Mouse (Mus musculus) intestine, embryonic 16.5 days (tissue): ENCODE data around the gene Ksr1. TPM values are rescaled to one million over a fixed set of nuclear protein-coding genes. Genes with fewer than 3 reads are reported as not detected.

ENCODE experiments used
- ATAC-seq: fragments of 200-750 bp; cut with Nextera tagmentation; 2 replicates; pipeline ENCODE4 v1.8.0; 2017; ENCODE audit warnings: moderate TSS enrichment, moderate library complexity
- H3K27ac ChIP-seq: fragments of 300-500 bp; sonication (generic); 2 replicates; pipeline ENCODE4 v1.5.1; 2014; ENCODE audit warnings: mild to moderate bottlenecking, low read length
- H3K27me3 ChIP-seq: fragments of 300-500 bp; sonication (generic); replicated peaks from 2 replicates; pipeline ENCODE4 v1.6.1; 2014; ENCODE audit warnings: low read length, control low read depth, mixed read lengths; ENCODE audit not compliant: control insufficient read depth, insufficient read depth
- H3K36me3 ChIP-seq: fragments of 300-500 bp; sonication (generic); 2 replicates; pipeline ENCODE4 v1.6.1; 2014; ENCODE audit warnings: low read length, control low read depth; ENCODE audit not compliant: control insufficient read depth, insufficient read depth
- H3K4me1 ChIP-seq: fragments of 300-500 bp; sonication (generic); 2 replicates; pipeline ENCODE4 v1.6.1; 2014; ENCODE audit warnings: low read length, control low read depth, mixed read lengths; ENCODE audit not compliant: control insufficient read depth, insufficient read depth
- H3K4me2 ChIP-seq: fragments of 300-500 bp; sonication (generic); 2 replicates; pipeline ENCODE4 v1.6.1; 2014; ENCODE audit warnings: low read depth, low read length, control low read depth
- H3K4me3 ChIP-seq: fragments of 300-500 bp; sonication (generic); 2 replicates; pipeline ENCODE4 v1.5.1; 2014; ENCODE audit warnings: mild to moderate bottlenecking, low read length
- H3K9ac ChIP-seq: fragments of 300-500 bp; sonication (generic); 2 replicates; pipeline ENCODE4 v1.6.1; 2014; ENCODE audit warnings: low read depth, low read length
- H3K9me3 ChIP-seq: fragments of 300-500 bp; sonication (generic); 2 replicates; pipeline ENCODE4 v1.6.1; 2016; ENCODE audit warnings: low read length, control low read depth; ENCODE audit not compliant: control insufficient read depth
- WGBS: fragments of 180-500 bp; shearing (Covaris S2); extraction: QIAGEN DNeasy Blood & Tissue Kit; methylation state at CpG from one replicate; pipeline ENCODE4 v1.1.7; 2014; 5-methylcytosine and 5-hydroxymethylcytosine counted together
- polyA plus RNA-seq: library from polyadenylated mRNA; unstranded; fragments of >200 nt; fragmentation: Nextera tagmentation; extraction: Ambion mirVana; gene quantifications from 2 replicates; pipeline ENCODE4 v1.2.1, GENCODE M21; 2015

Ksr1 gene
- polyA plus RNA-seq, 1 experiment from 2014 or later, result 4.1 TPM

- no peak overlapping the region for H3K4me2 ChIP-seq
- no peaks in the 10 kb centered on the region for H3K9me3 ChIP-seq
- no peak overlapping the region for H3K27ac ChIP-seq
- H3K27me3 ChIP-seq, result no peaks in the 10 kb centered on the region
- H3K4me1 ChIP-seq, result peaks cover 37% of the 10 kb centered on the region
- 0 out of 2 replicates have a peak overlapping the region, but pooled peaks have one; percentile 2 for H3K9ac ChIP-seq
- 56% methylated on average over 6 of the region's 6 CpGs for WGBS
- peak; percentile 21; the same call in 1 of the 2 replicates for ATAC-seq
- H3K4me3 ChIP-seq, result no peak overlapping the region
- no peaks in the 10 kb centered on the region for H3K36me3 ChIP-seq
Measured at GRCm38 (mm10) chr11:79104998-79105397, 41.2 kb downstream of the Ksr1 start.

- H3K27ac ChIP-seq, result no peak overlapping the region
- no peak overlapping the region for H3K4me2 ChIP-seq
- H3K9me3 ChIP-seq, result no peaks in the 10 kb centered on the region
- 69% methylated on average over 6 of the region's 6 CpGs for WGBS
- H3K36me3 ChIP-seq, result no peaks in the 10 kb centered on the region
- H3K4me3 ChIP-seq, result no peak overlapping the region
- ATAC-seq, result no peak
- H3K27me3 ChIP-seq, result no peaks in the 10 kb centered on the region
- peaks cover 40% of the 10 kb centered on the region for H3K4me1 ChIP-seq
- H3K9ac ChIP-seq, result no peak overlapping the region
Measured at GRCm38 (mm10) chr11:79104538-79104937, 41.7 kb downstream of the Ksr1 start.

- H3K9ac ChIP-seq, result 0 out of 2 replicates have a peak overlapping the region, but pooled peaks have one; percentile 52
- H3K36me3 ChIP-seq, result no peaks in the 10 kb centered on the region
- H3K27ac ChIP-seq, result no peak overlapping the region
- no peak for ATAC-seq
- WGBS, result 90% methylated on average over 11 of the region's 11 CpGs
- no peak overlapping the region for H3K4me3 ChIP-seq
- no peaks in the 10 kb centered on the region for H3K27me3 ChIP-seq
- no peaks in the 10 kb centered on the region for H3K9me3 ChIP-seq
- H3K4me2 ChIP-seq, result no peak overlapping the region
- peaks cover 44% of the 10 kb centered on the region for H3K4me1 ChIP-seq
Measured at GRCm38 (mm10) chr11:79104096-79104495, 42.1 kb downstream of the Ksr1 start.

GRCm38 (mm10) chr11:79103461-79103869 lies 42.7 kb downstream of the Ksr1 start:
- Histone ChIP-seq H3K27me3 (no peaks in the 10 kb centered on the region), H3K4me1 (peaks cover 51% of the 10 kb centered on the region), H3K9ac (peak overlapping the region; percentile 52; the same call in 1 of the 2 replicates), H3K36me3 (no peaks in the 10 kb centered on the region), H3K4me3 (no peak overlapping the region), H3K4me2 (0 out of 2 replicates have a peak overlapping the region, but pooled peaks have one; percentile 17), H3K27ac (no peak overlapping the region), H3K9me3 (no peaks in the 10 kb centered on the region)
- WGBS, result 29% methylated on average over 5 of the region's 5 CpGs
- peak; percentile 63 for ATAC-seq

- no peak overlapping the region for H3K9ac ChIP-seq
- 78% methylated on average over 4 of the region's 4 CpGs for WGBS
- H3K27ac ChIP-seq, result no peak overlapping the region
- H3K36me3 ChIP-seq, result no peaks in the 10 kb centered on the region
- H3K4me1 ChIP-seq, result peaks cover 52% of the 10 kb centered on the region
- H3K9me3 ChIP-seq, result no peaks in the 10 kb centered on the region
- H3K4me3 ChIP-seq, result no peak overlapping the region
- no peak for ATAC-seq
- H3K4me2 ChIP-seq, result no peak overlapping the region
- no peaks in the 10 kb centered on the region for H3K27me3 ChIP-seq
Measured at GRCm38 (mm10) chr11:79102280-79102679, 43.9 kb downstream of the Ksr1 start.

GRCm38 (mm10) chr11:79101568-79101967 lies 44.6 kb downstream of the Ksr1 start:
- Histone ChIP-seq H3K27ac (no peak overlapping the region), H3K4me2 (no peak overlapping the region), H3K36me3 (no peaks in the 10 kb centered on the region), H3K9me3 (no peaks in the 10 kb centered on the region), H3K4me3 (no peak overlapping the region), H3K27me3 (no peaks in the 10 kb centered on the region), H3K4me1 (peaks cover 58% of the 10 kb centered on the region), H3K9ac (no peak overlapping the region)
- no peak for ATAC-seq
- 92% methylated on average over 6 of the region's 6 CpGs for WGBS

GRCm38 (mm10) chr11:79099032-79099431 lies 47.2 kb downstream of the Ksr1 start:
- no peak for ATAC-seq
- Histone ChIP-seq H3K4me1 (peaks cover 69% of the 10 kb centered on the region), H3K9me3 (no peaks in the 10 kb centered on the region), H3K27me3 (no peaks in the 10 kb centered on the region), H3K4me2 (no peak overlapping the region), H3K9ac (peak overlapping the region; percentile 27; the same call in 1 of the 2 replicates), H3K4me3 (no peak overlapping the region), H3K36me3 (no peaks in the 10 kb centered on the region), H3K27ac (0 out of 2 replicates have a peak overlapping the region, but pooled peaks have one; percentile 12)
- WGBS, result 48% methylated on average over 8 of the region's 8 CpGs

GRCm38 (mm10) chr11:79097736-79098135 lies 48.5 kb downstream of the Ksr1 start:
- Histone ChIP-seq H3K27me3 (no peaks in the 10 kb centered on the region), H3K9ac (no peak overlapping the region), H3K4me2 (no peak overlapping the region), H3K36me3 (no peaks in the 10 kb centered on the region), H3K4me1 (peaks cover 63% of the 10 kb centered on the region), H3K27ac (no peak overlapping the region), H3K9me3 (no peaks in the 10 kb centered on the region), H3K4me3 (no peak overlapping the region)
- ATAC-seq, result no peak
- 87% methylated on average over 7 of the region's 7 CpGs for WGBS

- 0 out of 2 replicates have a peak overlapping the region, but pooled peaks have one; percentile 89 for H3K27ac ChIP-seq
- H3K9ac ChIP-seq, result no peak overlapping the region
- no peak overlapping the region for H3K4me3 ChIP-seq
- 62% methylated on average over 5 of the region's 5 CpGs for WGBS
- H3K9me3 ChIP-seq, result no peaks in the 10 kb centered on the region
- no peaks in the 10 kb centered on the region for H3K36me3 ChIP-seq
- no peaks in the 10 kb centered on the region for H3K27me3 ChIP-seq
- no peak for ATAC-seq
- no peak overlapping the region for H3K4me2 ChIP-seq
- peaks cover 59% of the 10 kb centered on the region for H3K4me1 ChIP-seq
Measured at GRCm38 (mm10) chr11:79096673-79097072, 49.5 kb downstream of the Ksr1 start.

- no peaks in the 10 kb centered on the region for H3K36me3 ChIP-seq
- no peak overlapping the region for H3K9ac ChIP-seq
- peaks cover 56% of the 10 kb centered on the region for H3K4me1 ChIP-seq
- H3K27ac ChIP-seq, result peak overlapping the region; percentile 89
- H3K4me3 ChIP-seq, result no peak overlapping the region
- 49% methylated on average over 2 of the region's 2 CpGs for WGBS
- no peak for ATAC-seq
- H3K9me3 ChIP-seq, result no peaks in the 10 kb centered on the region
- no peaks in the 10 kb centered on the region for H3K27me3 ChIP-seq
- H3K4me2 ChIP-seq, result no peak overlapping the region
Measured at GRCm38 (mm10) chr11:79095713-79096112, 50.5 kb downstream of the Ksr1 start.
